Mouse (Mus musculus): ENCODE measurements around the gene Hoxd10.

Gene Hoxd10

GRCm38 (mm10) chr2:74695813-74696430 is 4.2 kb downstream of the Hoxd10 start:
- DNase-seq (ENCODE audit: extremely low spot score, low spot score), result peak; percentile 37

- peak; percentile 58 for DNase-seq (ENCODE audit: extremely low spot score, low spot score)
Measured at GRCm38 (mm10) chr2:74696442-74697335, 5.0 kb downstream of the Hoxd10 start.

- peak; percentile 85 for DNase-seq (ENCODE audit: extremely low spot score, low spot score)
Measured at GRCm38 (mm10) chr2:74697567-74698121, 5.9 kb downstream of the Hoxd10 start, which contains the start of gene Hoxd9. Gene Hoxd9 (plus strand): TSS chr2:74697727.

GRCm38 (mm10) chr2:74698201-74699052 is 6.7 kb downstream of the Hoxd10 start:
- peak; percentile 86 for DNase-seq (ENCODE audit: extremely low spot score, low spot score)

- peak; percentile 70 for DNase-seq (ENCODE audit: extremely low spot score, low spot score)
Measured at GRCm38 (mm10) chr2:74699053-74699430, 7.3 kb downstream of the Hoxd10 start.

- DNase-seq (ENCODE audit: extremely low spot score, low spot score), result peak; percentile 70
Measured at GRCm38 (mm10) chr2:74699664-74700545, 8.2 kb downstream of the Hoxd10 start.

GRCm38 (mm10) chr2:74700546-74701112 is 8.9 kb downstream of the Hoxd10 start:
- DNase-seq (ENCODE audit: extremely low spot score, low spot score), result no peak

GRCm38 (mm10) chr2:74701949-74702819 is 10.5 kb downstream of the Hoxd10 start:
- DNase-seq (ENCODE audit: extremely low spot score, low spot score), result peak; percentile 87

GRCm38 (mm10) chr2:74702820-74703219 is 11.1 kb downstream of the Hoxd10 start:
- DNase-seq (ENCODE audit: extremely low spot score, low spot score), result no peak

GRCm38 (mm10) chr2:74703317-74703716 is 11.6 kb downstream of the Hoxd10 start:
- DNase-seq (ENCODE audit: extremely low spot score, low spot score), result peak; percentile 51

- no peak for DNase-seq (ENCODE audit: extremely low spot score, low spot score)
Measured at GRCm38 (mm10) chr2:74703720-74704392, 12.1 kb downstream of the Hoxd10 start.

- DNase-seq (ENCODE audit: extremely low spot score, low spot score), result peak; percentile 89
Measured at GRCm38 (mm10) chr2:74704393-74704998, 12.8 kb downstream of the Hoxd10 start, which contains the start of gene Hoxd8. Gene Hoxd8 (plus strand): TSS chr2:74704615.

- peak; percentile 76 for DNase-seq (ENCODE audit: extremely low spot score, low spot score)
Measured at GRCm38 (mm10) chr2:74704999-74705466, 13.3 kb downstream of the Hoxd10 start.

- DNase-seq (ENCODE audit: extremely low spot score, low spot score), result peak; percentile 84
Measured at GRCm38 (mm10) chr2:74705467-74706089, 13.9 kb downstream of the Hoxd10 start.

- peak; percentile 36 for DNase-seq (ENCODE audit: extremely low spot score, low spot score)
Measured at GRCm38 (mm10) chr2:74706393-74706960, 14.8 kb downstream of the Hoxd10 start.

- peak; percentile 35 for DNase-seq (ENCODE audit: extremely low spot score, low spot score)
Measured at GRCm38 (mm10) chr2:74707599-74707998, 15.9 kb downstream of the Hoxd10 start.

- peak; percentile 47 for DNase-seq (ENCODE audit: extremely low spot score, low spot score)
Measured at GRCm38 (mm10) chr2:74708676-74709075, 17.0 kb downstream of the Hoxd10 start.

All from neural tube, embryonic 10.5 days (tissue).